In genomic region chr2:59645515-59645914, GRCm38 (mm10) we compare ENCODE assay signal across 11 mouse cellular contexts. TPM values are rescaled to one million over a fixed set of nuclear protein-coding genes. Genes with fewer than 3 reads are reported as not detected.
DNase-seq lines count a peak whose midpoint lies in the region; ATAC-seq and TF ChIP-seq lines count a peak whose summit lies in the region.
"Had no signal": no experiment of that assay in that cellular context is flagged by ENCODE, and none has a peak within 500 bp of the region (broad histone marks: within the 10 kb centered on the region; RNA-seq: fewer than 3 reads in every experiment).

No protein-coding gene starts in this region.

- ATAC-seq in forebrain, embryonic 12.5 days (ENCODE audit: low FRiP score), result 0 out of 2 replicates have a peak, but pooled peaks have one; percentile 15
- ATAC-seq in forebrain, postnatal 0 days, result no peak

- TF ChIP-seq CTCF in forebrain, postnatal 0 days (IDR thresholded peaks at IDR 0.05; ENCODE audit: low read depth), result no peak
- no peak for TF ChIP-seq CTCF in left cerebral cortex, adult 2 months (IDR thresholded peaks at IDR 0.05)

- H3K27me3 ChIP-seq in forebrain, embryonic 12.5 days, result peaks cover 22% of the 10 kb centered on the region
- no peaks in the 10 kb centered on the region for H3K27me3 ChIP-seq in forebrain, postnatal 0 days (ENCODE audit: insufficient read depth, low read length)
- H3K27me3 ChIP-seq: lung, embryonic 15.5 days had no signal

- no peaks in the 10 kb centered on the region for H3K9me3 ChIP-seq in forebrain, embryonic 12.5 days
- H3K9me3 ChIP-seq in forebrain, postnatal 0 days (ENCODE audit: low read length), result no peaks in the 10 kb centered on the region
- H3K9me3 ChIP-seq: limb, embryonic 10.5 days; lung, embryonic 15.5 days had no signal

- no peak overlapping the region for H3K4me3 ChIP-seq in forebrain, embryonic 12.5 days (replicated peaks)
- no peak overlapping the region for H3K4me3 ChIP-seq in forebrain, postnatal 0 days (ENCODE audit: low read depth, low read length)
- H3K4me3 ChIP-seq in left cerebral cortex, adult 2 months, result no peak overlapping the region
- H3K4me3 ChIP-seq: limb, embryonic 10.5 days; lung, embryonic 15.5 days had no signal

- H3K4me2 ChIP-seq in forebrain, embryonic 12.5 days, result no peak overlapping the region
- no peak overlapping the region for H3K4me2 ChIP-seq in forebrain, postnatal 0 days (ENCODE audit: low read depth)
- H3K4me2 ChIP-seq: lung, embryonic 15.5 days had no signal

- H3K27ac ChIP-seq in forebrain, embryonic 12.5 days, result no peak overlapping the region
- H3K27ac ChIP-seq in forebrain, postnatal 0 days (ENCODE audit: low read depth, low read length), result no peak overlapping the region
- peak overlapping the region; percentile 61 for H3K27ac ChIP-seq in left cerebral cortex, adult 2 months
- H3K27ac ChIP-seq: lung, embryonic 15.5 days had no signal

- DNase-seq in forebrain, postnatal 0 days, result no peak
- DNase-seq in left cerebral cortex, adult 2 months (ENCODE audit: extremely low spot score in 1 of 2, low spot score in 2 of 2), result no peak
- DNase-seq in left cerebral cortex, postnatal 10 days (ENCODE audit: extremely low spot score in 1 of 2, low spot score in 2 of 2), result no peak
- DNase-seq in cerebellum, postnatal 10 days, result peak; percentile 86 to 88
- peak; percentile 41 for DNase-seq in left cerebral cortex, postnatal 4 days
- no peak for DNase-seq in thymus, postnatal 25 days
- DNase-seq in kidney, postnatal 4 days, result no peak
- DNase-seq: spleen, adult 18-20 months had no signal

- WGBS in forebrain, embryonic 12.5 days, result 63% methylated on average over 3 of the region's 3 CpGs
- 32% methylated on average over 3 of the region's 3 CpGs for WGBS in forebrain, postnatal 0 days

- H3K9ac ChIP-seq in forebrain, embryonic 12.5 days, result no peak overlapping the region
- no peak overlapping the region for H3K9ac ChIP-seq in forebrain, postnatal 0 days
- H3K9ac ChIP-seq: lung, embryonic 15.5 days had no signal

- H3K36me3 ChIP-seq in forebrain, embryonic 12.5 days (replicated peaks), result no peaks in the 10 kb centered on the region
- no peaks in the 10 kb centered on the region for H3K36me3 ChIP-seq in forebrain, postnatal 0 days (ENCODE audit: insufficient read depth)
- H3K36me3 ChIP-seq: lung, embryonic 15.5 days had no signal

- H3K4me1 ChIP-seq in forebrain, embryonic 12.5 days, result peaks cover 32% of the 10 kb centered on the region
- no peaks in the 10 kb centered on the region for H3K4me1 ChIP-seq in forebrain, postnatal 0 days (ENCODE audit: insufficient read depth)

- intact Hi-C loops in left cerebral cortex, adult 2 months (cut with DNase I), result no loop called here
- intact Hi-C loops in left cerebral cortex, postnatal 10 days (cut with DNase I), result no loop called here
- intact Hi-C loops in left cerebral cortex, postnatal 4 days (cut with DNase I), result no loop called here

RNA-seq across cellular contexts. Expression of gene Tanc1, which starts 33.7 kb away (rescaled TPM):
- polyA plus RNA-seq in forebrain, embryonic 12.5 days (2016; fragmentation: Nextera tagmentation; extraction: Ambion mirVana), result 20.0 and 23.6 TPM in 2 replicates
- 4.3 and 5.0 TPM in 2 replicates for total RNA-seq in forebrain, postnatal 0 days (2014; rRNA removed)
- polyA plus RNA-seq in forebrain, postnatal 0 days (2015; fragmentation: Nextera tagmentation; extraction: Ambion mirVana), result 1.3 and 2.9 TPM in 2 replicates
- total RNA-seq in left cerebral cortex, adult 2 months (2021), result 10 to 100 TPM; 26.3 to 32.3 TPM
- total RNA-seq in left cerebral cortex, postnatal 10 days (2021), result 10 to 100 TPM; 12.5 to 13.1 TPM
- 10 to 100 TPM in 1 of 2 experiments, 1 to 10 TPM in 1; 9.4 to 10.8 TPM for total RNA-seq in left cerebral cortex, postnatal 4 days (2021)

Comparison
In these comparisons a context has a peak if more than half of its experiments do, and no peak if none do; other contexts are left out.
1. DNase-seq: peak in cerebellum, postnatal 10 days (2 of 2) and left cerebral cortex, postnatal 4 days (single experiment); none in forebrain, postnatal 0 days (single experiment), left cerebral cortex, adult 2 months (0 of 2), left cerebral cortex, postnatal 10 days (0 of 2), thymus, postnatal 25 days (single experiment) and kidney, postnatal 4 days (0 of 2).